Mouse (Mus musculus): ENCODE measurements at regions not wholly inside any gene's neighbourhood (a gene's known extent, or its start where the extent isn't known, plus 50 kb on each side); places are given as distances from the start of the nearest gene placed in this dataset.

DNA sequence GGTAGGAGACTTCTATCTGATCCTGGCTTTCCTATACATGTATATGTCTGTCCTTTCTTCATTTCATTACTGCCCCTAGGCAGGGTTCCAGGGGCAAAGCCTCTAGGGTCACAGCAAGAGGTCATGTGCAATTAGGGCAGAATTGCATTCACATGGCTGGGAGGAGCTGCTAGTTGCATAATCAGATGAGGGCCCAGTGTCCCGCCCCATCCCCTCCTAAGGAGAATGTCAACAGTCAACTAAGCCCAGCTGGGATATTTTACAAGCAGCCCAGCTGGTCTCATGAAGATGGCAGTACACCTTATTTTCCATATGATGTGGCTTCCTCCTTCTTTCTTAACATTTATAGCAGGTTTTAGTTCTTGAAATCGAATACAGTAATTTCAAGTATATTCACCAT lies 273.3 kb upstream of the Irx5 start:
- no peak overlapping the region for H3K27ac ChIP-seq (ENCODE audit: low read length)
- no peak for ATAC-seq
- H3K9me3 ChIP-seq (ENCODE audit: low read length), result no peaks in the 10 kb centered on the region
- no peak overlapping the region for H3K4me3 ChIP-seq (ENCODE audit: low read depth, low read length)
- no peak for TF ChIP-seq EP300 (IDR thresholded peaks at IDR 0.05)
- TF ChIP-seq CTCF (IDR thresholded peaks at IDR 0.05), result no peak
- no peaks in the 10 kb centered on the region; the same call in 1 of the 2 replicates for H3K4me1 ChIP-seq (ENCODE audit: insufficient read depth, low read depth, low read length)
- H3K4me2 ChIP-seq (replicated peaks; ENCODE audit: low read depth, low read length), result no peak overlapping the region
- no peak overlapping the region for H3K9ac ChIP-seq (replicated peaks; ENCODE audit: low read depth)
- H3K27me3 ChIP-seq (replicated peaks; ENCODE audit: insufficient read depth, low read length), result no peaks in the 10 kb centered on the region
- peak; percentile 42 for DNase-seq (ENCODE audit: low spot score)
- H3K36me3 ChIP-seq (ENCODE audit: insufficient read depth, low read length), result no peaks in the 10 kb centered on the region
- 39% methylated on average over 2 of the region's 2 CpGs for WGBS

DNA sequence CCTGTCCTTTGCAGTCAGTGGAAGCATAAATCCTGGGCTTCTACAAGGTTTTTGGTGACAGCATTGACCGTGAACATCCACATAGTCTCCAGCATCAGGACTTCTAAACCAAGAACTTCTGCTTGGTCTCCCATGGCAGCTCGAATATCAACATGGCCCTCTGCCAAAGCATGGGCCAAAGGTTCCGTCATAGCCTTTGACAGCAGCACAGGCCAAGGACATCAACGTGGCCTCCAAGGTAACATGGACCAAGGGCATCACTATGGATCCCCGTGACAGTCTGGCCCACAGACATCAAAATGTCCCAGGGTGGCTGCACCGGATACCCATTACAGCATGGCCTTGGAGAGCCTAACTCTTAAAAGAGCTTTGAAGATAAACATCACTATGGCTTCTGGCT lies 275.5 kb upstream of the Irx5 start:
- Histone ChIP-seq H3K4me2 (replicated peaks; ENCODE audit: low read depth, low read length) (no peak overlapping the region), H3K27me3 (replicated peaks; ENCODE audit: insufficient read depth, low read length) (no peaks in the 10 kb centered on the region), H3K9ac (replicated peaks; ENCODE audit: low read depth) (no peak overlapping the region), H3K36me3 (ENCODE audit: insufficient read depth, low read length) (no peaks in the 10 kb centered on the region), H3K27ac (ENCODE audit: low read length) (no peak overlapping the region), H3K9me3 (ENCODE audit: low read length) (no peaks in the 10 kb centered on the region), H3K4me3 (ENCODE audit: low read depth, low read length) (no peak overlapping the region), H3K4me1 (ENCODE audit: insufficient read depth, low read depth, low read length) (no peaks in the 10 kb centered on the region; the same call in 1 of the 2 replicates)
- 72% methylated on average over 6 of the region's 6 CpGs for WGBS
- no peak for TF ChIP-seq CTCF (IDR thresholded peaks at IDR 0.05)
- no peak for TF ChIP-seq EP300 (IDR thresholded peaks at IDR 0.05)
- ATAC-seq (no peak), DNase-seq (ENCODE audit: low spot score) (no peak)

DNA sequence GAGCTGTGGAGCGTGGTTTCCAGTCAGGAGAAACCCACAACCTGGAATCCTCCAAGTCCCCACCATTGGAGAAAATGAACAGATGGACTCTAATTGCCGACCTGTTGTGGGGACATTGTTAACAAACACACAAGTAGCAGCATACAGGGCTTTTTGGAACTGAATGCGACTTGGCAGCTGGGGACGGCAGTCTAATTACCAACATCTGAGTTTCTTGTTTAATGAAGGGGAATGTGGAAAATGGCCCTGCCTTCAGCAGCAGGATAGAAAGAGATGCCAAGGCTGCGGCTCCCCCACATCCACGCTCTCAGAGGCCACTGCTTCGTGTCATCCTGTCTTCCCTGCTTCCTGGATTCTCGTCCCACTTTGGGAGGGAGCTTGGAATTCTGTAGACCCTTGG lies 276.6 kb upstream of the Irx5 start:
- Histone ChIP-seq H3K27me3 (replicated peaks; ENCODE audit: insufficient read depth, low read length) (no peaks in the 10 kb centered on the region), H3K4me1 (ENCODE audit: insufficient read depth, low read depth, low read length) (no peaks in the 10 kb centered on the region; the same call in 1 of the 2 replicates), H3K27ac (ENCODE audit: low read length) (no peak overlapping the region), H3K36me3 (ENCODE audit: insufficient read depth, low read length) (no peaks in the 10 kb centered on the region), H3K4me3 (ENCODE audit: low read depth, low read length) (no peak overlapping the region), H3K9ac (replicated peaks; ENCODE audit: low read depth) (no peak overlapping the region), H3K4me2 (replicated peaks; ENCODE audit: low read depth, low read length) (no peak overlapping the region), H3K9me3 (ENCODE audit: low read length) (no peaks in the 10 kb centered on the region)
- no peak for ATAC-seq
- 79% methylated on average over 8 of the region's 8 CpGs for WGBS
- DNase-seq (ENCODE audit: low spot score), result no peak
- TF ChIP-seq EP300 (IDR thresholded peaks at IDR 0.05) (no peak), CTCF (IDR thresholded peaks at IDR 0.05) (no peak)

DNA sequence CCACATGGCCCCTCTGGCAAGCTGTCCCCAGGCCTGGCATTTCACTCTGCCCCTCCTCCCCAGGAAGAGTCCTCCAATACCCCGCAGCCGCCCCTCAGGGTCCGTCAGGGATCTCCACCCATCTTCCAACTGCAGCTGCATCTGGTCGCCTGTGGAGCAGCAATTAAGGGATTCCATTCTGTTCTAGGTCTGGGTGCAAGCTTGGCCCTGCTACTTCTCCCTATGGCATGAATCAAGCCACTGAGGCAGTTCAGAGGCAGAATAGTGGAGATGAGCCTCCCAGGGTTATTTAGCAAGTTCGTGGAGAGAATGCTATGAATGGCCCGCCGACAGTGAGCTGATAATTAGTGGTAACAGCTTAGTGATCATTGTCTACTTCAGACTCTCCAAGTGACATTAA lies 275.7 kb upstream of the Irx3 start:
- Histone ChIP-seq H3K4me3 (ENCODE audit: low read depth, low read length) (no peak overlapping the region), H3K36me3 (ENCODE audit: insufficient read depth, low read length) (no peaks in the 10 kb centered on the region), H3K9ac (replicated peaks; ENCODE audit: low read depth) (no peak overlapping the region), H3K27ac (ENCODE audit: low read length) (no peak overlapping the region), H3K9me3 (ENCODE audit: low read length) (no peaks in the 10 kb centered on the region), H3K27me3 (replicated peaks; ENCODE audit: insufficient read depth, low read length) (no peaks in the 10 kb centered on the region), H3K4me1 (ENCODE audit: insufficient read depth, low read depth, low read length) (no peaks in the 10 kb centered on the region), H3K4me2 (replicated peaks; ENCODE audit: low read depth, low read length) (no peak overlapping the region)
- ATAC-seq (no peak), DNase-seq (ENCODE audit: low spot score) (no peak)
- WGBS, result 49% methylated on average over 7 of the region's 7 CpGs
- TF ChIP-seq EP300 (IDR thresholded peaks at IDR 0.05) (no peak), CTCF (IDR thresholded peaks at IDR 0.05) (no peak)

DNA sequence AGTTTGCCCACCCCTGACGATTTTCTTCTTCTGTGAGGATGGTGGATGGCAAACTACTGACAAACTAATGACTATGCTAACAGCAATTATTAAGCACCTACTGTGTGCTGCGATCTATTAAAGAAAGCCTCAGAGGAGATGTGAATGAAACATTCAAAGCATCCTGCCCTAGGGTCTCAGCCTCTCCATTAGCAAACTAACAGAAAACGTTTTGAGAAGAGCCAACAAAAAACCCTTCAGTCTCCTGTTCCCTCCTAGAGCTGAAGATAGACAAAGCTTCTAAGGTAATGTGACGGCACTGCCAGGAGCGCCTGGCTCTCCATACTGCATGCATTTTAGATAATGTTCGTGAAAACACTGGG lies 270.4 kb upstream of the Irx3 start:
- Histone ChIP-seq H3K4me1 (ENCODE audit: insufficient read depth, low read depth, low read length) (no peaks in the 10 kb centered on the region), H3K9ac (replicated peaks; ENCODE audit: low read depth) (no peak overlapping the region), H3K4me2 (replicated peaks; ENCODE audit: low read depth, low read length) (no peak overlapping the region), H3K9me3 (ENCODE audit: low read length) (no peaks in the 10 kb centered on the region), H3K4me3 (ENCODE audit: low read depth, low read length) (no peak overlapping the region), H3K36me3 (ENCODE audit: insufficient read depth, low read length) (no peaks in the 10 kb centered on the region), H3K27me3 (replicated peaks; ENCODE audit: insufficient read depth, low read length) (no peaks in the 10 kb centered on the region), H3K27ac (ENCODE audit: low read length) (no peak overlapping the region)
- ATAC-seq, result no peak
- WGBS, result 35% methylated on average over 6 of the region's 6 CpGs
- no peak for DNase-seq (ENCODE audit: low spot score)
- no peak for TF ChIP-seq CTCF (IDR thresholded peaks at IDR 0.05)
- no peak for TF ChIP-seq EP300 (IDR thresholded peaks at IDR 0.05)

DNA sequence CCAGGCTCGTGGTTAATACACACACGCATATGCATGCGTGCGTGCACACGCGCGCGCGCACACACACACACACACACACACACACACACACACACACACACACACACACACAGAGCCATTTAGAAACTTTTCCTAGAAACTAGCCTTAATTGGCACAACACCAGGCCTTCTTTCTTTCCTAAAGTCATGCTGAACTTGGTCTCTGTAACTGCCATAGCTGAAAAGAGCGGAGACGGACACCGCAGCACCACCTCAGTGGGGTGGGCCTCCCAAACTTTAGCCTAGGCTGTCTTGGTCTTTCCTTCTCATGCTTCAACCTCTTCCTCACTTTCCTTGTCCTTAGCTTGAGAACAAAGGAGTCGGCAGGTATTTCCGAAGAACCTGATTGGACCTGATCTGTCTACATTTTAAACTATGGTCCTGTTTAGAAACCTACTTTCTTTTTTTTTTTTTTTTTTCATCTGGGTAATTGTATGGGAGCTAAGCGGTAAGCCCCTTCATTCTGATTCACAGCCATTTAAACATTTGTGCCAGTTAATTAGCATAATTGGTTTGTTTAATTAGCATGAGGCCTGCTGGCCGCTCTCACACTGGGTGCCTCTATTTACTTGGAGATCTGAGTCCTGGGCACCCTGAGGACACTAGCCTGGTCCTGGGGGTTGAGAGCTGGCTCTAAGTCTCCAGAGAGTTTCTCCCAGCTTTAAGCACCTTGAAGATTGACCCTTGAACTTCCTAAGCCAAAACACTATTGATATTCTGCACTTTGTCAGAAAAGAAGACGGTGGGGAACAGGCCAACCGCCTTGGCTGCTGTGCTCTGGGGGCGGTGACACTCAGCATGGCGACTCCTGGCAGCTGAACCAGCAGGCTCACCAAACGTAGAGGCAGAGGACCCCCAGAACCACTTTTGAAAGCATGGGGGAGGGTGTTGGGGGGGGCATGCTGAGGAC lies 269.7 kb upstream of the Irx3 start:
- Histone ChIP-seq H3K4me2 (replicated peaks; ENCODE audit: low read depth, low read length) (no peak overlapping the region), H3K27me3 (replicated peaks; ENCODE audit: insufficient read depth, low read length) (no peaks in the 10 kb centered on the region), H3K36me3 (ENCODE audit: insufficient read depth, low read length) (no peaks in the 10 kb centered on the region), H3K4me3 (ENCODE audit: low read depth, low read length) (no peak overlapping the region), H3K4me1 (ENCODE audit: insufficient read depth, low read depth, low read length) (no peaks in the 10 kb centered on the region), H3K9ac (replicated peaks; ENCODE audit: low read depth) (no peak overlapping the region), H3K9me3 (ENCODE audit: low read length) (no peaks in the 10 kb centered on the region), H3K27ac (ENCODE audit: low read length) (no peak overlapping the region)
- ATAC-seq, result no peak
- 74% methylated on average over 21 of the region's 21 CpGs for WGBS
- TF ChIP-seq CTCF (IDR thresholded peaks at IDR 0.05) (no peak), EP300 (IDR thresholded peaks at IDR 0.05) (no peak)
- no peak for DNase-seq (ENCODE audit: low spot score)

All from lung, postnatal 0 days (tissue).